Mouse (Mus musculus) liver, adult 2 months (tissue): ENCODE data around the gene Taf1c. TPM values are rescaled to one million over a fixed set of nuclear protein-coding genes. Genes with fewer than 3 reads are reported as not detected.
A peak's percentile ranks its signal among the peaks of the same experiment; 100 is the strongest.

Experiments used
- DNase-seq: peaks from one replicate; pipeline ENCODE4 v3.0.0-alpha.2; 2011; ENCODE audit warnings: low read depth, low spot score; ENCODE audit errors: extremely low read depth
- H3K27ac ChIP-seq: fragments of 200-500 bp; replicated peaks from 2 replicates; pipeline ENCODE4 v1.5.1; 2012; ENCODE audit warnings: low read depth, mild to moderate bottlenecking, control low read depth, inconsistent platforms, low read length; ENCODE audit not compliant: insufficient read depth
- H3K27me3 ChIP-seq: fragments of 200-500 bp; 2 replicates; pipeline ENCODE4 v1.6.1; 2012; ENCODE audit warnings: mild to moderate bottlenecking, moderate library complexity, low read length, inconsistent platforms; ENCODE audit not compliant: control insufficient read depth, insufficient read depth
- H3K36me3 ChIP-seq: fragments of 200-500 bp; 2 replicates; pipeline ENCODE4 v1.6.1; 2012; ENCODE audit warnings: low read length, inconsistent platforms; ENCODE audit not compliant: control insufficient read depth, insufficient read depth
- H3K4me1 ChIP-seq: fragments of 200-500 bp; 2 replicates; pipeline ENCODE4 v1.6.1; 2011; ENCODE audit warnings: low read length; ENCODE audit not compliant: control insufficient read depth, insufficient read depth
- H3K4me3 ChIP-seq: fragments of 200-500 bp; 2 replicates; pipeline ENCODE4 v1.5.1; 2011; ENCODE audit warnings: low read depth, mild to moderate bottlenecking, control low read depth, low read length, moderate library complexity; ENCODE audit not compliant: insufficient read depth
- H3K79me2 ChIP-seq: fragments of 200-500 bp; 2 replicates; pipeline ENCODE4 v1.6.1; 2012; ENCODE audit warnings: inconsistent platforms, mild to moderate bottlenecking, low read length, moderate library complexity; ENCODE audit not compliant: control insufficient read depth, insufficient read depth
- H3K9ac ChIP-seq: fragments of 200-500 bp; 2 replicates; pipeline ENCODE4 v1.6.1; 2012; ENCODE audit warnings: low read depth, mild to moderate bottlenecking, control low read depth, inconsistent platforms, low read length
- CTCF ChIP-seq: fragments of 200-500 bp; IDR thresholded peaks from 2 replicates; pipeline ENCODE4 v1.5.1; 2011; ENCODE audit warnings: low read depth, low read length, control low read depth
- POLR2A ChIP-seq: fragments of 200-500 bp; IDR thresholded peaks from 2 replicates; pipeline ENCODE4 v1.6.1; 2011; ENCODE audit warnings: low read length, control low read depth; ENCODE audit not compliant: insufficient read depth; ENCODE audit errors: extremely low read depth
- WGBS: fragments of 180-500 bp; shearing (Covaris S2); methylation state at CpG from one replicate; pipeline ENCODE4 v1.1.7; 2018; 5-methylcytosine and 5-hydroxymethylcytosine counted together
- polyA plus RNA-seq: library from polyadenylated mRNA; depleted of rRNA; stranded (reverse); fragments of >200 nt; gene quantifications from 2 replicates; pipeline ENCODE4 v1.2.3, GENCODE M21; 2012
- total RNA-seq: library from RNA; depleted of rRNA; stranded (reverse); fragments of >200 nt; gene quantifications from 2 replicates; pipeline ENCODE4 v1.2.3, GENCODE M21; 2014

The Taf1c gene
- total and polyA plus RNA-seq, 2 experiments, result 0.83 to 3.6 TPM

GRCm38 (mm10) chr8:119579096-119579495, 25.9 kb downstream of the Taf1c start:
- peaks cover 4% of the 10 kb centered on the region for H3K4me1 ChIP-seq
- no peak overlapping the region for H3K27ac ChIP-seq
- H3K4me3 ChIP-seq, result no peak overlapping the region
- DNase-seq, result no peak
- H3K36me3 ChIP-seq, result no peaks in the 10 kb centered on the region
- WGBS, result 80% methylated on average over 13 of the region's 13 CpGs
- H3K9ac ChIP-seq, result no peak overlapping the region
- H3K79me2 ChIP-seq, result peaks cover 1% of the 10 kb centered on the region; the same call in 1 of the 2 replicates
- no peaks in the 10 kb centered on the region for H3K27me3 ChIP-seq
- TF ChIP-seq CTCF, result no peak
- no peak for TF ChIP-seq POLR2A

- H3K27me3 ChIP-seq, result no peaks in the 10 kb centered on the region
- peaks cover 15% of the 10 kb centered on the region; the same call in 1 of the 2 replicates for H3K79me2 ChIP-seq
- no peaks in the 10 kb centered on the region for H3K36me3 ChIP-seq
- H3K9ac ChIP-seq, result peak overlapping the region; percentile 61
- peak overlapping the region; percentile 78 for H3K4me3 ChIP-seq
- peaks cover 6% of the 10 kb centered on the region for H3K4me1 ChIP-seq
- DNase-seq, result no peak
- WGBS, result 2% methylated on average over 16 of the region's 16 CpGs
- H3K27ac ChIP-seq, result no peak overlapping the region
- TF ChIP-seq POLR2A (no peak), CTCF (no peak)
Observed at GRCm38 (mm10) chr8:119575366-119575726, 29.7 kb downstream of the Taf1c start.

GRCm38 (mm10) chr8:119574437-119575365, 30.3 kb downstream of the Taf1c start, which contains the start of the genes Hsdl1 and Dnaaf1:
Hsdl1 (minus strand) TSS chr8:119575183.
Dnaaf1 (plus strand) TSS chr8:119575235.
- Histone ChIP-seq H3K9ac (peak within 1 kb of the TSS; percentile 81), H3K79me2 (peaks cover 15% of the 10 kb centered on the region; the same call in 1 of the 2 replicates), H3K4me1 (peaks cover 6% of the 10 kb centered on the region), H3K27ac (0 out of 2 replicates have a peak within 1 kb of the TSS, but pooled peaks have one; percentile 7), H3K36me3 (no peaks in the 10 kb centered on the region), H3K27me3 (no peaks in the 10 kb centered on the region), H3K4me3 (peak within 1 kb of the TSS; percentile 78)
- TF ChIP-seq POLR2A (peak; percentile 35; the same call in 1 of the 2 replicates), CTCF (no peak; the same call in 1 of the 2 replicates)
- peak; percentile 63 for DNase-seq
- under 1% methylated on average over 93 of the region's 97 CpGs for WGBS

- 91% methylated on average over 4 of the region's 4 CpGs for WGBS
- Histone ChIP-seq H3K4me1 (peaks cover 6% of the 10 kb centered on the region), H3K9ac (no peak overlapping the region), H3K36me3 (no peaks in the 10 kb centered on the region; the same call in 1 of the 2 replicates), H3K79me2 (peaks cover 15% of the 10 kb centered on the region; the same call in 1 of the 2 replicates), H3K27ac (no peak overlapping the region), H3K4me3 (no peak overlapping the region), H3K27me3 (no peaks in the 10 kb centered on the region)
- TF ChIP-seq CTCF (no peak), POLR2A (no peak)
- DNase-seq, result no peak
Observed at GRCm38 (mm10) chr8:119572411-119572810, 32.6 kb downstream of the Taf1c start.

GRCm38 (mm10) chr8:119571135-119571534, 33.9 kb downstream of the Taf1c start:
- TF ChIP-seq POLR2A (no peak), CTCF (no peak)
- H3K79me2 ChIP-seq, result peaks cover 15% of the 10 kb centered on the region; the same call in 1 of the 2 replicates
- H3K36me3 ChIP-seq, result no peaks in the 10 kb centered on the region; the same call in 1 of the 2 replicates
- DNase-seq, result no peak
- WGBS, result 80% methylated on average over 6 of the region's 6 CpGs
- no peak overlapping the region for H3K27ac ChIP-seq
- no peak overlapping the region for H3K9ac ChIP-seq
- no peak overlapping the region for H3K4me3 ChIP-seq
- peaks cover 6% of the 10 kb centered on the region for H3K4me1 ChIP-seq
- H3K27me3 ChIP-seq, result no peaks in the 10 kb centered on the region
